Mouse (Mus musculus): ENCODE results near the gene Olfr399. TPM values are rescaled to one million over a fixed set of nuclear protein-coding genes. Genes with fewer than 3 reads are reported as not detected.

The Olfr399 gene
- 0.15 TPM in 1 of 2 replicates, not detected in the other for polyA plus RNA-seq (2015; fragmentation: Nextera tagmentation; extraction: Ambion mirVana)

DNA sequence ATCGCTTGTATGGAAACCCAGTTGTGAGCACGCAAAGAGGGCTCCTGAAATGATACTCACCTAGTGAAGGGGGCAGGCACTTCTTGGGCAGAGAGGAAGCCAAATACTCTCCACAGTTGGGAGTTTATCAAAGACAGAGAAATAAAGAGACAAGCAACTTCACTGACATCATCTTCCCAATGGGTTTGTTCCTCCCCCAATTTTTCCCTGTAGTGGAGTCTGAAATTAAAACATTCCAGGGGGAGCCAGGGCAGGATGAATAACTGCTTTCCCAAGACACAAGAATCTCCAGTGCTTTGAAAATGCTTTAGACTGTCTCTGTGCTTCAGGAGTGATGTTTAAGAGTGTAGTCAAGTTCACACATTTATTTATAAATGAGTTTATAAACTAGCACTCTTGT lies at the start of gene Olfr399, which contains the start of gene Olfr139:
Gene Olfr399 (minus strand): TSS at position 165 of the 400 bp plus-strand sequence.
Gene Olfr139 (minus strand): TSS at position 101 of the 400 bp plus-strand sequence.
- Histone ChIP-seq H3K36me3 (no peaks in the 10 kb centered on the region), H3K4me1 (no peaks in the 10 kb centered on the region), H3K9me3 (no peaks in the 10 kb centered on the region), H3K27me3 (no peaks in the 10 kb centered on the region), H3K4me2 (no peak within 1 kb of the TSS), H3K27ac (no peak within 1 kb of the TSS), H3K9ac (no peak within 1 kb of the TSS), H3K4me3 (no peak within 1 kb of the TSS)
- ATAC-seq (ENCODE audit: insufficient number of reproducible peaks, insufficient read depth, low FRiP score, low TSS enrichment, low read depth): no peak
- 80% methylated on average over 2 of the region's 2 CpGs for WGBS

DNA sequence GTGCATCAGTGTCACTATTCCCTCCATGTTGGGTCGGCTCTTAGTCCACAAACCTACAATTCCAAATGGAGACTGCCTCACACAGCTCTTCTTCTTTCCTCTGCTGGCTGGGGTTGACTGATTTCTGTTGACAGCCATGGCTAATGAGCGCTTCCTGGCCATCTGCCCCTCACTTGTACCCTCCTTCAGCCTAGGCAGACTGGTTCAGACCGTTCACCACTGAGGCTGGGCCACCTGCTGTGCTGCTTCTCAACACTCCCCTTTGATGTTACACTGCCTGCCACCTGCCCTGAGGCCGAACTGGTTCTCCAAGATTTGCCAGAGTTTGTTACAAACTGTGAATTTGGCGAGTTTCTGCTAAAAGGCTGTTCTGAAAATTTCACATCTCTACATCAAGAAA lies 48.7 kb upstream of the Olfr399 start:
- H3K9me3 ChIP-seq: peaks cover 5% of the 10 kb centered on the region; the same call in 1 of the 2 replicates
- H3K27me3 ChIP-seq: no peaks in the 10 kb centered on the region
- WGBS: 35% methylated on average over 5 of the region's 5 CpGs
- H3K4me2 ChIP-seq: no peak overlapping the region
- H3K9ac ChIP-seq: no peak overlapping the region
- H3K27ac ChIP-seq: no peak overlapping the region
- ATAC-seq (ENCODE audit: insufficient number of reproducible peaks, insufficient read depth, low FRiP score, low TSS enrichment, low read depth): no peak
- H3K36me3 ChIP-seq: no peaks in the 10 kb centered on the region
- H3K4me3 ChIP-seq: no peak overlapping the region
- no peaks in the 10 kb centered on the region for H3K4me1 ChIP-seq

DNA sequence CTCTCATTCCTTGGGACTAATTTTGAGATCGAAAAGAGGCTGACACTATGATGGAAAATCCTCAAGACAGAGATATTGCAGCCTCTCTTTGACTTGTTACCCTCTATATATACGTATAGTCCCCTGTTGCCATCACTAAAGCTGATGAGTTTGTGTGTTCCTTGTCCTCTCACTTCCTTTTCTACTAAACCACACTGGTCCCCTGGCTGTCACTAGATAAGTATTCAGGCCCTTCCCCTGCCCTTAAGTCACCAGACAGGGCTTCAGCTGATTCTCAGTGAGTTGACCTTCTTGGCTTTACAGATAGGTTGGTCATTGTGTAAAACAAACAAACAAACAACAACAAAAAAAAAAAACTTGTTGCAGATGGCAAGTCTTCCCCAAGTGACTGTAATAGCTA lies 45.1 kb upstream of the Olfr399 start:
- H3K4me3 ChIP-seq: no peak overlapping the region
- no peaks in the 10 kb centered on the region for H3K27me3 ChIP-seq
- no peak for ATAC-seq (ENCODE audit: insufficient number of reproducible peaks, insufficient read depth, low FRiP score, low TSS enrichment, low read depth)
- no peaks in the 10 kb centered on the region for H3K4me1 ChIP-seq
- no peak overlapping the region for H3K4me2 ChIP-seq
- 44% methylated on average over 2 of the region's 2 CpGs for WGBS
- no peak overlapping the region for H3K27ac ChIP-seq
- H3K9me3 ChIP-seq: peaks cover 5% of the 10 kb centered on the region; the same call in 1 of the 2 replicates
- no peak overlapping the region for H3K9ac ChIP-seq
- H3K36me3 ChIP-seq: no peaks in the 10 kb centered on the region

DNA sequence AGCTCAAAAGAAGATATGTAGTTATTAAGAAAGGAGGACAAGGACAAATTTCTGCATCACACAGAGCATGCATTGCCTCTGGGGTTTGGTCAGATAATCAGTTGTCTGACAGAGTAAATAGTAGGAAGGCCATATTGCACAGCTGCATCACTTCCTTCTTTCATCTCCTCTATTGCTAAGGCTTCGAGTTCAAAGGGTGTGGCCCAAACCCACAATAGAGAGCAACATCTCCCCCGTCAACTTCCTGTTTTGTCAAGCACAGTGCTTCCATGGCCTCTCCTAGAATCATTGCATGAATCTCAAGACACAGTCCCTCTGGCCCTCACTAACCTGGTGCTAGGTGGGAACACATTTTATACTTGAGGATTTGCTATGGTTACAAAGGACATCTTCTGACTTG lies 44.3 kb upstream of the Olfr399 start:
- no peak overlapping the region for H3K4me3 ChIP-seq
- no peak overlapping the region for H3K4me2 ChIP-seq
- no peaks in the 10 kb centered on the region for H3K4me1 ChIP-seq
- no peak overlapping the region for H3K27ac ChIP-seq
- WGBS: 76% methylated on average over 2 of the region's 2 CpGs
- ATAC-seq (ENCODE audit: insufficient number of reproducible peaks, insufficient read depth, low FRiP score, low TSS enrichment, low read depth): no peak
- no peak overlapping the region for H3K9ac ChIP-seq
- no peaks in the 10 kb centered on the region for H3K27me3 ChIP-seq
- peaks cover 8% of the 10 kb centered on the region; the same call in 1 of the 2 replicates for H3K9me3 ChIP-seq
- no peaks in the 10 kb centered on the region for H3K36me3 ChIP-seq

DNA sequence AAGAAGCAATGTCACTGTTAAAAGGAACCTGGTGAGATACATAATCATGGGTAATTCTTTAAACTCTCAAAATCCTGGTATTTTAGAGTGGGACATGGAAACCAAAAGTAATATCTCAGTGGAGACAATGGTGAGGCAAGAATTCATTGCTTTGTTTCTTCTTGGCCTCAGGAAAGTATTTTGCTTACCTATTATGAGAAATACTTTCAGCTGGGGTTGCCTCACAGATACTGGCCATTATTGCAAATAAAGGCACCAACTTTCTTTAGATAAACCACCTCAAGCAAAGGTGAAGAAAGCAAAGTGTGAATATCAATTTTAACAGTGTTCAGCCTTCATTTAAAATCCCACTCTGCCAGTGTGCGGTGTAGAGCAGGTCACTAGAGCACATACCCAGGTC lies 13.2 kb upstream of the Olfr399 start, which contains the start of gene Zfp616:
Gene Zfp616 (plus strand): TSS at position 301 of the 400 bp plus-strand sequence.
- no peak within 1 kb of the TSS for H3K27ac ChIP-seq
- H3K4me1 ChIP-seq: no peaks in the 10 kb centered on the region
- H3K4me3 ChIP-seq: no peak within 1 kb of the TSS
- H3K9me3 ChIP-seq: no peaks in the 10 kb centered on the region
- no peaks in the 10 kb centered on the region for H3K27me3 ChIP-seq
- no peak within 1 kb of the TSS for H3K9ac ChIP-seq
- 82% methylated on average over 1 of the region's 1 CpGs for WGBS
- no peak for ATAC-seq (ENCODE audit: insufficient number of reproducible peaks, insufficient read depth, low FRiP score, low TSS enrichment, low read depth)
- H3K36me3 ChIP-seq: no peaks in the 10 kb centered on the region
- H3K4me2 ChIP-seq: no peak within 1 kb of the TSS

DNA sequence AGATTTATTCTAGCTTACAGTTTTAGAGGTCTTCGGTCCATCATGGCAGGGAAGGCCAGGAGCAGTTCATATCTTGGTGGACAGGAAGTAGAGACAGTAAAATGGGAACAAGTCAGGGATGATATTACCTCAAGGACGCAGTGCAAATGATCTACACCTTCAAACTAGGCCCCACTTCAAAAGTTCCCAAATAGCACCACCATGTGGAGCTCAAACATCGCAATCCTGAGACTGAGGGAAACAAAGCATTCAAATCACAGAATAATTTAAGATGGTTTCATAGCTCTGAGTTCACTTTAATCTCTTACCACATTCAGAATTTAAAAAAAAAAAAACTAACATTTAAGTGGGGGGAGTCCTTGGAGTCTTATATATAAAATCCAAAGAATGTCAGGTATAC lies 5.1 kb downstream of the Olfr399 start:
- Histone ChIP-seq H3K9ac (no peak overlapping the region), H3K27ac (no peak overlapping the region), H3K4me1 (no peaks in the 10 kb centered on the region), H3K4me2 (no peak overlapping the region), H3K36me3 (no peaks in the 10 kb centered on the region), H3K27me3 (no peaks in the 10 kb centered on the region), H3K4me3 (no peak overlapping the region), H3K9me3 (no peaks in the 10 kb centered on the region)
- ATAC-seq (ENCODE audit: insufficient number of reproducible peaks, insufficient read depth, low FRiP score, low TSS enrichment, low read depth): no peak
- WGBS: 67% methylated on average over 3 of the region's 3 CpGs

Other genes starting within 250 kb of the Olfr399 start
- not detected in 2 replicates for gene Olfr392, start 239.6 kb downstream of the Olfr399 start, polyA plus RNA-seq (2015; fragmentation: Nextera tagmentation; extraction: Ambion mirVana)
- gene Olfr393, start 205.2 kb downstream of the Olfr399 start, polyA plus RNA-seq (2015; fragmentation: Nextera tagmentation; extraction: Ambion mirVana): not detected in 2 replicates
- gene Olfr394, start 165.8 kb downstream of the Olfr399 start, polyA plus RNA-seq (2015; fragmentation: Nextera tagmentation; extraction: Ambion mirVana): not detected in 2 replicates
- gene Olfr395, start 147.3 kb downstream of the Olfr399 start, polyA plus RNA-seq (2015; fragmentation: Nextera tagmentation; extraction: Ambion mirVana): not detected in 2 replicates
- 0.14 TPM in 1 of 2 replicates, not detected in the other for gene Olfr23, start 119.9 kb downstream of the Olfr399 start, polyA plus RNA-seq (2015; fragmentation: Nextera tagmentation; extraction: Ambion mirVana)
- not detected in 2 replicates for gene Olfr397, start 95.8 kb downstream of the Olfr399 start, polyA plus RNA-seq (2015; fragmentation: Nextera tagmentation; extraction: Ambion mirVana)
- gene Olfr398, start 66.2 kb downstream of the Olfr399 start, polyA plus RNA-seq (2015; fragmentation: Nextera tagmentation; extraction: Ambion mirVana): not detected in 2 replicates
- not detected in 2 replicates for gene Olfr139, start 64 bp downstream of the Olfr399 start, polyA plus RNA-seq (2015; fragmentation: Nextera tagmentation; extraction: Ambion mirVana)
- not detected in 2 replicates for gene Zfp616, start 13.3 kb upstream of the Olfr399 start, polyA plus RNA-seq (2015; fragmentation: Nextera tagmentation; extraction: Ambion mirVana)
- not detected in 2 replicates for gene Olfr401, start 57.1 kb upstream of the Olfr399 start, polyA plus RNA-seq (2015; fragmentation: Nextera tagmentation; extraction: Ambion mirVana)
- not detected in 2 replicates for gene Olfr402, start 96.9 kb upstream of the Olfr399 start, polyA plus RNA-seq (2015; fragmentation: Nextera tagmentation; extraction: Ambion mirVana)
- not detected in 2 replicates for gene Olfr403, start 129.6 kb upstream of the Olfr399 start, polyA plus RNA-seq (2015; fragmentation: Nextera tagmentation; extraction: Ambion mirVana)
- gene Olfr43, start 154.8 kb upstream of the Olfr399 start, polyA plus RNA-seq (2015; fragmentation: Nextera tagmentation; extraction: Ambion mirVana): not detected in 2 replicates
- not detected in 2 replicates for gene Olfr406, start 203.2 kb upstream of the Olfr399 start, polyA plus RNA-seq (2015; fragmentation: Nextera tagmentation; extraction: Ambion mirVana)
- not detected in 2 replicates for gene Olfr59, start 227.1 kb upstream of the Olfr399 start, polyA plus RNA-seq (2015; fragmentation: Nextera tagmentation; extraction: Ambion mirVana)